In the genomic region with DNA sequence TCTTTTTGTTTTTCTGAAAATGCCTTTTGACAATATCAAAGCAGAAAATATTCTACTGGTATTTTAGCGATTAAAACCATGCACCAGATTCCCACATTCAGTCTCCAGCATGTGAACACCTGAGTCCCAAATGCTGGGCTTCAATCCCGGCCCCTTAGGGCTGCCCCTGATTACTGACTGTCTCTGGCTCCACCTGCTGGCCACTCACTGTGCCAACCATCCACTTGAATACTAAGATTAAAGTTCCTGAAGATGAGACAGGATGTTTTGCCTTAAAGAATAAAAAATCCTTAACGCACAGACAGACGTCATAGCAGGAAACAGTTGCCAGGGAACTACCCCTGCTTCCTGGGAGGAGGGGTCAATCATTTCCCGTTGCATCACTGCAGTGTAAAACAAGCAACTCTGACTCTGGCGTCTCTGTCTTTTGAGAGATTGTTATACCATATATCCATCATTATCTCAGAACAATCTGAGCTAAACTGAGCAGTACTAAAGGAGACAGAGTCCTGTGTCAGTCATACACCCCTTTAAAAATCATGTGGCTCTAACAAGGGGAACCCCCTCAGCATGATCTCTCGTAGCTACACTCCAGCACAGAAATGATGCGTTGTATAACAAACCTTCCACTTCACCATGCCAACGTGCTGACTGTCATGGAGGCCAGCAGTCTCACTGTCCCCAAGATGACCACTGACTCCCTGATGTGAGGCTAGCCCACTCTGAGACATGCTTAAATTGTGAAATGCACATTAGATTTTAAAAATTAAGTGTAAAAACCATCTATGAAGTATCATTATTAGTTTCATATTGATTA, we compare ENCODE assay signal across 8 mouse cellular contexts.
A peak's percentile ranks its signal among the peaks of the same experiment; 100 is the strongest.
DNase-seq lines count a peak whose midpoint lies in the region; ATAC-seq and TF ChIP-seq lines count a peak whose summit lies in the region.

No protein-coding gene starts in this region.

- no peaks in the 10 kb centered on the region for H3K4me1 ChIP-seq in liver, postnatal 0 days (ENCODE audit: insufficient read depth)
- no peaks in the 10 kb centered on the region for H3K4me1 ChIP-seq in neural tube, embryonic 15.5 days

- peak; percentile 79 for TF ChIP-seq CTCF in liver, postnatal 0 days (IDR thresholded peaks at IDR 0.05; ENCODE audit: low read depth)

- ATAC-seq in liver, postnatal 0 days = no peak; the same call in 1 of the 2 replicates
- peak; percentile 77 for ATAC-seq in neural tube, embryonic 15.5 days (ENCODE audit: low FRiP score)

- no peak for TF ChIP-seq EP300 in liver, postnatal 0 days (IDR thresholded peaks at IDR 0.05; ENCODE audit: low read depth)

- H3K27me3 ChIP-seq in liver, postnatal 0 days (ENCODE audit: insufficient read depth, low read length) = no peaks in the 10 kb centered on the region
- no peaks in the 10 kb centered on the region for H3K27me3 ChIP-seq in neural tube, embryonic 15.5 days (replicated peaks)

- H3K9me3 ChIP-seq in liver, postnatal 0 days (ENCODE audit: low read length) = no peaks in the 10 kb centered on the region
- H3K9me3 ChIP-seq in neural tube, embryonic 15.5 days (replicated peaks) = no peaks in the 10 kb centered on the region

- peak; percentile 62 for DNase-seq in 3T3-L1 (ENCODE audit: low read depth, low spot score)
- peak; percentile 66 for DNase-seq in NIH3T3 (ENCODE audit: low read depth)
- peak; percentile 75 for DNase-seq in embryo, embryonic 10 days (ENCODE audit: low spot score)
- peak; percentile 16 to 31 for DNase-seq in heart, adult 9 months (ENCODE audit: low spot score in 2 of 2)
- peak; percentile 61 for DNase-seq in kidney, postnatal 14 days
- DNase-seq in liver, postnatal 0 days = peak; percentile 60
- no peak for DNase-seq in T-cell, adult 2 months (ENCODE audit: low spot score)

- no peak overlapping the region for H3K4me3 ChIP-seq in liver, postnatal 0 days (ENCODE audit: low read depth, low read length)
- H3K4me3 ChIP-seq in neural tube, embryonic 15.5 days (replicated peaks) = no peak overlapping the region

- H3K27ac ChIP-seq in liver, postnatal 0 days (ENCODE audit: low read depth) = no peak overlapping the region
- no peak overlapping the region for H3K27ac ChIP-seq in neural tube, embryonic 15.5 days (replicated peaks)

- H3K36me3 ChIP-seq in liver, postnatal 0 days (replicated peaks; ENCODE audit: insufficient read depth, low read length) = no peaks in the 10 kb centered on the region
- H3K36me3 ChIP-seq in neural tube, embryonic 15.5 days = no peaks in the 10 kb centered on the region

- H3K4me2 ChIP-seq in liver, postnatal 0 days (ENCODE audit: low read depth, low read length) = no peak overlapping the region
- H3K4me2 ChIP-seq in neural tube, embryonic 15.5 days = no peak overlapping the region

- no peak overlapping the region for H3K9ac ChIP-seq in liver, postnatal 0 days (replicated peaks)
- no peak overlapping the region for H3K9ac ChIP-seq in neural tube, embryonic 15.5 days (replicated peaks)

- 23% methylated on average over 9 of the region's 9 CpGs for WGBS in liver, postnatal 0 days (ENCODE audit: insufficient replicate concordance)
- 32% methylated on average over 9 of the region's 9 CpGs for WGBS in neural tube, embryonic 15.5 days
